Mouse (Mus musculus): Measurements from ENCODE around the gene Cstl1. TPM values are rescaled to one million over a fixed set of nuclear protein-coding genes. Genes with fewer than 3 reads are reported as not detected.

The Cstl1 gene
- polyA plus RNA-seq, 1 experiment from 2014 or later, result not detected

GRCm38 (mm10) chr2:148798485-148798884 is 48.3 kb downstream of the Cstl1 start, which contains the start of gene Cst8:
Cst8 (plus strand) TSS chr2:148798785.
- WGBS, result 95% methylated on average over 1 of the region's 1 CpGs
- DNase-seq (ENCODE audit: low spot score), result no peak
- H3K4me2 ChIP-seq (replicated peaks; ENCODE audit: low read depth, low read length), result no peak within 1 kb of the TSS

GRCm38 (mm10) chr2:148801491-148801921 is 51.3 kb downstream of the Cstl1 start:
- WGBS, result 65% methylated on average over 3 of the region's 3 CpGs
- no peak for ATAC-seq (ENCODE audit: low FRiP score)
- no peaks in the 10 kb centered on the region for H3K9me3 ChIP-seq (ENCODE audit: control insufficient read depth, low read length)
- H3K27ac ChIP-seq (ENCODE audit: low read depth, low read length), result no peak overlapping the region
- no peaks in the 10 kb centered on the region for H3K27me3 ChIP-seq (ENCODE audit: control insufficient read depth, insufficient read depth, low read length)
- no peak for DNase-seq (ENCODE audit: low spot score)
- no peaks in the 10 kb centered on the region for H3K36me3 ChIP-seq (ENCODE audit: control insufficient read depth, insufficient read depth, low read length)
- no peak overlapping the region for H3K4me3 ChIP-seq (ENCODE audit: low read depth, low read length)
- H3K4me2 ChIP-seq (replicated peaks; ENCODE audit: low read depth, low read length), result no peak overlapping the region
- H3K4me1 ChIP-seq (replicated peaks; ENCODE audit: control insufficient read depth, insufficient read depth, low read length), result no peaks in the 10 kb centered on the region
- no peak overlapping the region for H3K9ac ChIP-seq (ENCODE audit: low read depth, low read length)

More at GRCm38 (mm10) chr2:148798485-148798884, 48.3 kb downstream of the Cstl1 start, which contains the start of gene Cst8:
- H3K4me3 ChIP-seq (ENCODE audit: low read depth, low read length), result no peak within 1 kb of the TSS
- no peak within 1 kb of the TSS for H3K9ac ChIP-seq (ENCODE audit: low read depth, low read length)
- no peaks in the 10 kb centered on the region for H3K4me1 ChIP-seq (replicated peaks; ENCODE audit: control insufficient read depth, insufficient read depth, low read length)
- no peaks in the 10 kb centered on the region for H3K9me3 ChIP-seq (ENCODE audit: control insufficient read depth, low read length)
- H3K36me3 ChIP-seq (ENCODE audit: control insufficient read depth, insufficient read depth, low read length), result no peaks in the 10 kb centered on the region
- no peak for ATAC-seq (ENCODE audit: low FRiP score)
- no peaks in the 10 kb centered on the region for H3K27me3 ChIP-seq (ENCODE audit: control insufficient read depth, insufficient read depth, low read length)
- no peak within 1 kb of the TSS for H3K27ac ChIP-seq (ENCODE audit: low read depth, low read length)

Other genes starting within 250 kb of the Cstl1 start
- 113 and 114 TPM in 2 replicates for gene Nxt1, start 77.8 kb upstream of the Cstl1 start, polyA plus RNA-seq (2014; fragmentation: Nextera tagmentation; extraction: Ambion mirVana)
- 21.0 and 24.8 TPM in 2 replicates for gene Gzf1, start 69.3 kb upstream of the Cstl1 start, polyA plus RNA-seq (2014; fragmentation: Nextera tagmentation; extraction: Ambion mirVana)
- 24.1 and 25.8 TPM in 2 replicates for gene Napb, start 17.9 kb upstream of the Cstl1 start, polyA plus RNA-seq (2014; fragmentation: Nextera tagmentation; extraction: Ambion mirVana)
- not detected in 2 replicates for gene Cst11, start 21.1 kb downstream of the Cstl1 start, polyA plus RNA-seq (2014; fragmentation: Nextera tagmentation; extraction: Ambion mirVana)
- gene 8030411F24Rik, start 31.7 kb downstream of the Cstl1 start, polyA plus RNA-seq (2014; fragmentation: Nextera tagmentation; extraction: Ambion mirVana), result not detected in 2 replicates
- gene Cst12, start 39.0 kb downstream of the Cstl1 start, polyA plus RNA-seq (2014; fragmentation: Nextera tagmentation; extraction: Ambion mirVana), result not detected in 2 replicates
- not detected in 2 replicates for gene Cst8, start 48.4 kb downstream of the Cstl1 start, polyA plus RNA-seq (2014; fragmentation: Nextera tagmentation; extraction: Ambion mirVana)
- gene Cst13, start 69.7 kb downstream of the Cstl1 start, polyA plus RNA-seq (2014; fragmentation: Nextera tagmentation; extraction: Ambion mirVana), result not detected in 2 replicates
- gene Cst9, start 84.8 kb downstream of the Cstl1 start, polyA plus RNA-seq (2014; fragmentation: Nextera tagmentation; extraction: Ambion mirVana), result not detected in 2 replicates
- not detected in 2 replicates for gene 9230104L09Rik, start 114.7 kb downstream of the Cstl1 start, polyA plus RNA-seq (2014; fragmentation: Nextera tagmentation; extraction: Ambion mirVana)
- gene Cst3, start 125.3 kb downstream of the Cstl1 start, polyA plus RNA-seq (2014; fragmentation: Nextera tagmentation; extraction: Ambion mirVana), result 367 and 384 TPM in 2 replicates

Measured in hindbrain, embryonic 11.5 days (tissue).